Mouse (Mus musculus): Measurements from ENCODE around the gene Jmjd6. TPM values are rescaled to one million over a fixed set of nuclear protein-coding genes. Genes with fewer than 3 reads are reported as not detected.

The Jmjd6 gene
- polyA plus RNA-seq, 1 experiment from 2014 or later: 93.4 TPM

- no peak for DNase-seq (ENCODE audit: low spot score)
- Histone ChIP-seq H3K36me3 (peaks cover 64% of the 10 kb centered on the region), H3K4me1 (replicated peaks) (peaks cover 33% of the 10 kb centered on the region), H3K27ac (no peak overlapping the region), H3K9me3 (no peaks in the 10 kb centered on the region), H3K27me3 (ENCODE audit: insufficient read depth, poor library complexity, severe bottlenecking) (no peaks in the 10 kb centered on the region), H3K4me3 (no peak overlapping the region)
- 81% methylated on average over 5 of the region's 5 CpGs for WGBS
Observed at GRCm38 (mm10) chr11:116848086-116848876, 5.0 kb upstream of the Jmjd6 start.

- no peaks in the 10 kb centered on the region for H3K27me3 ChIP-seq (ENCODE audit: insufficient read depth, poor library complexity, severe bottlenecking)
- H3K4me3 ChIP-seq: no peak overlapping the region
- peaks cover 64% of the 10 kb centered on the region for H3K36me3 ChIP-seq
- no peak overlapping the region for H3K27ac ChIP-seq
- no peaks in the 10 kb centered on the region for H3K9me3 ChIP-seq
- peaks cover 36% of the 10 kb centered on the region for H3K4me1 ChIP-seq (replicated peaks)
- no peak for DNase-seq (ENCODE audit: low spot score)
- WGBS: 95% methylated on average over 3 of the region's 3 CpGs
Observed at GRCm38 (mm10) chr11:116847187-116848085, 4.2 kb upstream of the Jmjd6 start.

DNA sequence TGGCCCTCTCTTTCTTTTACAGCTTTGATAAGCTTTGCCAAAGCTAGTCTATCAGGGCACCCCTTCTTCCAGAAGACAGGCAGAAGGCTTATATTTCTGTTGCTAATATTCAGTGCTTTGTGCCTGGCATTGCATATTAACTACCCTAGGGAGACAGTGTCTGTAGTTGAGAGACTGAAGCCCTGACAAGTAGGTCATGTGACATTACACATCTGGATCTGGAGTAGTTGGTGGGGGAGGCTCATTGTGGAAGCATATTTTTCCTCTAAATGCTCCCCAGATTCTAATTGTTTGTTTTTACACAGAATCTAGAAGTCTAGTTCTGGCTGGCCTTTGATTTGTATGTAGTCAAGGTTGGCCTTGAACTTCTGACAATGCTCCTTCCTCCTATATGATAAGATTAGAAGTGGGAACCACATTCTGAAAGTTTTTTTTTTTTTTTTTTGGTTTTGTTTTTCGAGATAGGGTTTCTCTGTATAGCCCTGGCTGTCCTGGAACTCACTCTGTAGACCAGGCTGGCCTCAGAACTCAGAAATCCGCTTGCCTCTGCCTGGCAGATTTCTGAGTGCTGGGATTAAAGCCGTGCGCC lies 3.4 kb upstream of the Jmjd6 start:
- Histone ChIP-seq H3K27ac (no peak overlapping the region), H3K9me3 (no peaks in the 10 kb centered on the region), H3K4me3 (no peak overlapping the region), H3K36me3 (peaks cover 56% of the 10 kb centered on the region), H3K4me1 (replicated peaks) (peaks cover 43% of the 10 kb centered on the region), H3K27me3 (ENCODE audit: insufficient read depth, poor library complexity, severe bottlenecking) (no peaks in the 10 kb centered on the region)
- DNase-seq (ENCODE audit: low spot score): no peak
- 83% methylated on average over 4 of the region's 4 CpGs for WGBS

GRCm38 (mm10) chr11:116842531-116843260 lies 553 bp downstream of the Jmjd6 start:
- Histone ChIP-seq H3K27me3 (ENCODE audit: insufficient read depth, poor library complexity, severe bottlenecking) (no peaks in the 10 kb centered on the region), H3K4me1 (replicated peaks) (peaks cover 57% of the 10 kb centered on the region), H3K9me3 (no peaks in the 10 kb centered on the region), H3K4me3 (peak overlapping the region; percentile 70), H3K27ac (peak overlapping the region; percentile 98), H3K36me3 (peaks cover 54% of the 10 kb centered on the region)
- peak; percentile 68 for DNase-seq (ENCODE audit: low spot score)
- WGBS: under 1% methylated on average over 73 of the region's 73 CpGs

- Histone ChIP-seq H3K4me1 (replicated peaks) (peaks cover 54% of the 10 kb centered on the region), H3K4me3 (peak overlapping the region; percentile 70), H3K27ac (no peak overlapping the region)
Observed at GRCm38 (mm10) chr11:116840748-116841147, 2.5 kb downstream of the Jmjd6 start.

DNA sequence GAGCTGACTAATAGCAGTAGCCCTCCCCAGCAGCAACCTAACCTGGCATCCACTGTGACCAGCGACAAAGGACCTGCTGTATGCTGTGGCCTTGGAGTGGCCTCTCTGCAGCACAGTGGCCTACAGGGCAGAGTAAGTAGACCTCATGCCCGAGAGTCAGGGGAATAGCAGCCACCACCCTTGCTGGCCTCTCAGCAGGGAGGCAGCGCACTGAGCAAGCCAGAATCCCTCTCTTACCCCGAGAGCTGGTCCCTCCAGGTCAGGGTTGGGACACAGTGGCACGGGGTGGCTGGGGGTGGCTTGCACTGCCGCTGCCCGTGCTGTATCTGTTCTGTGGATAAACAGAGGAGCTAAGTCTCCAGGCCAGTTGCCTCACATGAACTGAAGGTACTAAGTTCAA lies 3.6 kb downstream of the Jmjd6 start:
- Histone ChIP-seq H3K27ac (no peak overlapping the region), H3K4me3 (peak overlapping the region; percentile 22; the same call in 1 of the 2 replicates), H3K4me1 (replicated peaks) (peaks cover 57% of the 10 kb centered on the region), H3K9me3 (no peaks in the 10 kb centered on the region), H3K36me3 (peaks cover 69% of the 10 kb centered on the region), H3K27me3 (ENCODE audit: insufficient read depth, poor library complexity, severe bottlenecking) (no peaks in the 10 kb centered on the region)
- WGBS: 79% methylated on average over 7 of the region's 7 CpGs
- DNase-seq (ENCODE audit: low spot score): no peak

More at GRCm38 (mm10) chr11:116840748-116841147, 2.5 kb downstream of the Jmjd6 start:
- 85% methylated on average over 4 of the region's 4 CpGs for WGBS
- peaks cover 57% of the 10 kb centered on the region for H3K36me3 ChIP-seq
- no peak for DNase-seq (ENCODE audit: low spot score)
- no peaks in the 10 kb centered on the region for H3K9me3 ChIP-seq
- H3K27me3 ChIP-seq (ENCODE audit: insufficient read depth, poor library complexity, severe bottlenecking): no peaks in the 10 kb centered on the region

DNA sequence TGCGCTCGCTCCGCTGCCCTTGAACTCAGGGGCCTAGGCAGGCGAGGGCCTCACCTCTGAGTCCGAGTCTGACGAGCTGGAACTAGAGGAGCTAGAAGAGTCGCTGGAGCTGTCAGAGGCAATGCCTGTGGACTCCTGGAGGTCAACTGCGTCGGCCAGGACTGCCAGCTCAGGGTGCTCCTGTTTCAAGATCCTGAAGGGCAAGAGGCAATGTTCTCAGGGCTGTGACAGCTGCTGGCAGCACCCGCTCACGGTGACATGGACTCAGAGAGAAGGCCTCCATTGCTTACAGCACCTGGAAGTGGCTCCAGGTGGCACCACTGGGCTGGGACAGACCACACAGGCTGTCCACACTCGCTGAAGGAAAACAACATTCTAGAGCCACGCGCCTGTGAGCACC lies 4.3 kb downstream of the Jmjd6 start:
- DNase-seq (ENCODE audit: low spot score): no peak
- H3K4me3 ChIP-seq: no peak overlapping the region
- peaks cover 75% of the 10 kb centered on the region for H3K36me3 ChIP-seq
- H3K27ac ChIP-seq: no peak overlapping the region
- no peaks in the 10 kb centered on the region for H3K9me3 ChIP-seq
- 91% methylated on average over 14 of the region's 14 CpGs for WGBS
- no peaks in the 10 kb centered on the region for H3K27me3 ChIP-seq (ENCODE audit: insufficient read depth, poor library complexity, severe bottlenecking)
- H3K4me1 ChIP-seq (replicated peaks): peaks cover 50% of the 10 kb centered on the region

DNA sequence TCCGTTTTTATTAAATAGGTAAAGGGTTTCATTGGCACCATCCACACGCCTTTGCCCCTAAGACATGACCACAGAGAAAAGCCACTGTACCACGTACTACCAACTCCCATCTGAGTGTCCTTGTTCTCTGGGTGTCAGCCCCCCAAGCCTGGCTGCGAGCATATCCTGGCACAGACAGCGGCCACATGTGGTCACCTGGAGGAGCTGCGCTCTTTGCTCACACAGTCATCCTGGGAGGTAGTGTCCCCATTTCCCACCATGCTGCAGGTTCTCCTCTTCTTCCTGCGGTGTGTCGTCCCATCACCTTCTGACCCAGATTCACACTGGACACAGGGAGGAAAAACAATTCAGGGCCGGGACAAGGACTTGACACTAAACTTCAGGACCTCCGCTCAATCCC lies 5.8 kb downstream of the Jmjd6 start:
- no peak for DNase-seq (ENCODE audit: low spot score)
- Histone ChIP-seq H3K4me1 (replicated peaks) (peaks cover 50% of the 10 kb centered on the region), H3K9me3 (no peaks in the 10 kb centered on the region), H3K36me3 (peaks cover 90% of the 10 kb centered on the region), H3K27ac (no peak overlapping the region), H3K27me3 (ENCODE audit: insufficient read depth, poor library complexity, severe bottlenecking) (no peaks in the 10 kb centered on the region), H3K4me3 (no peak overlapping the region)
- 94% methylated on average over 10 of the region's 10 CpGs for WGBS

- no peak overlapping the region for H3K27ac ChIP-seq
- no peaks in the 10 kb centered on the region for H3K27me3 ChIP-seq (ENCODE audit: insufficient read depth, poor library complexity, severe bottlenecking)
- peaks cover 96% of the 10 kb centered on the region for H3K36me3 ChIP-seq
- WGBS: 91% methylated on average over 4 of the region's 4 CpGs
- H3K9me3 ChIP-seq: no peaks in the 10 kb centered on the region
- peaks cover 41% of the 10 kb centered on the region for H3K4me1 ChIP-seq (replicated peaks)
- DNase-seq (ENCODE audit: low spot score): no peak
- H3K4me3 ChIP-seq: no peak overlapping the region
Observed at GRCm38 (mm10) chr11:116836283-116836682, 7.0 kb downstream of the Jmjd6 start.

DNA sequence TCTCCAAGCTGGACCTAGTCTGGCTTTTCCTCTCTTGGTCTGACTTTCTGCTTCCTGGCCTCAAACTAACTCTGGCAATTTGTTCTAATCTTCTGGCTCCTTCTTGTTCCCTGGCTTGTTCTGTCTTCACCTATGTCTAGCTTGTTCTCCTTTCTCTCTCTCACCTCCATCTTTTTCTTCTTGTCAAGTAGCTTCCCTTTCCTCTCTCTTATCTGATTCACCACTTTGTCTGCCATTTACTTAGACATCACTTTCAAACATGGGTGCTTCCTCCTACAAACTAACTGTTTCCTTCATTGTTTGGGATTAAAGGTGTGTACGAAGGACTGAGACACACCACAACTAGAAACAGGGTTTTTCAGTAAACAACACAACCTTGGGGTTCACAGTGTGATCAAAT lies 8.3 kb downstream of the Jmjd6 start:
- Histone ChIP-seq H3K9me3 (no peaks in the 10 kb centered on the region), H3K4me3 (no peak overlapping the region), H3K27me3 (ENCODE audit: insufficient read depth, poor library complexity, severe bottlenecking) (no peaks in the 10 kb centered on the region), H3K4me1 (replicated peaks) (peaks cover 30% of the 10 kb centered on the region), H3K36me3 (peaks cover 87% of the 10 kb centered on the region), H3K27ac (no peak overlapping the region)
- no peak for DNase-seq (ENCODE audit: low spot score)
- whole genome bisulfite sequencing: 90% methylated on average over 1 of the region's 1 CpGs

- Histone ChIP-seq H3K27me3 (ENCODE audit: insufficient read depth, poor library complexity, severe bottlenecking) (no peaks in the 10 kb centered on the region), H3K4me1 (replicated peaks) (peaks cover 45% of the 10 kb centered on the region), H3K4me3 (no peak overlapping the region), H3K27ac (peak overlapping the region; percentile 46; the same call in 1 of the 2 replicates), H3K36me3 (peaks cover 60% of the 10 kb centered on the region), H3K9me3 (no peaks in the 10 kb centered on the region)
- WGBS: 31% methylated on average over 4 of the region's 4 CpGs
- DNase-seq (ENCODE audit: low spot score): peak; percentile 41
Observed at GRCm38 (mm10) chr11:116832172-116832685, 11.0 kb downstream of the Jmjd6 start.

DNA sequence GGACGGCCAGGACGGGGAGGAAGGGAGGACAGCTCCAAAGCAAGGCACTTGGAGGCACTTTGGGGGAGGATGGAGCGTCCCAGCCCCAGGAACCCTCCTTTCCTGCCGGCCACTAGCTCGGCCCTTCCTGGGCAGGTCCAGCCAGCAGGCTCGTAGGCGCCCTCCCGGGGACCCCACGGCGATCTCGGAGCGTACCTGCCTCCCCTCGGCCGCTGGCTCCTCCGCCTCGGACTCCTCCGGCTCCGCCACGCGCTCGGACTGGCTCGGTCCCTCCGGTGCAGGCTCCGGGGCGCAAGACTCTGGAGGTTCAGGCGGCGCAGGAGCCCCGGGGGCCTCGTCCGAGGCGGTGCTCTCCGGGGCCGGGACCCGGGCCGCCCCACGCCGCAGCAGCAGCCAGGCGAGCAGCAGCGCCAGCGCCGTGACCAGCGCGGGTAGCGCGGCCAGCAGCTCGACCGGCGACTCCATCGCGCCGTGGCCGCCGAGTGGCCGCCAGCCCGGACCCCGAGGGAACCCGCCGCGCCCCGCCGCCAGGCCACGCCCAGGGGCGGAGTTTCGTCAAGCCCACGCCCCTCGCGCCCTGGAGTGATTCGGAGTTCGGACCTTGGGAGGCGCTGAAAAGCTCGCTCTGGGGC lies 15.6 kb downstream of the Jmjd6 start, which contains the start of gene Mxra7:
Gene Mxra7, minus strand, starts transcription at position 513 of the 632 bp plus-strand sequence.
- no peaks in the 10 kb centered on the region for H3K9me3 ChIP-seq
- peak; percentile 84 for DNase-seq (ENCODE audit: low spot score)
- H3K4me1 ChIP-seq (replicated peaks): peaks cover 57% of the 10 kb centered on the region
- no peaks in the 10 kb centered on the region for H3K27me3 ChIP-seq (ENCODE audit: insufficient read depth, poor library complexity, severe bottlenecking)
- WGBS: under 1% methylated on average over 71 of the region's 71 CpGs
- peaks cover 19% of the 10 kb centered on the region for H3K36me3 ChIP-seq
- H3K4me3 ChIP-seq: peak within 1 kb of the TSS; percentile 85
- H3K27ac ChIP-seq: peak within 1 kb of the TSS; percentile 94

All from hindbrain, embryonic 10.5 days (tissue).